Mouse (Mus musculus) embryonic fibroblast, embryonic 13.5 days (primary cell): Measurements from ENCODE around the gene Lta. TPM values are rescaled to one million over a fixed set of nuclear protein-coding genes. Genes with fewer than 3 reads are reported as not detected.
A peak's percentile ranks its signal among the peaks of the same experiment; 100 is the strongest.

Experiments
- H3K27ac ChIP-seq: 2 replicates; pipeline ENCODE4 v1.5.1; 2012; ENCODE audit warnings: low read length, control low read depth, inconsistent platforms; ENCODE audit not compliant: insufficient read depth
- H3K4me1 ChIP-seq: 2 replicates; pipeline ENCODE4 v1.6.1; 2011; ENCODE audit warnings: low read length; ENCODE audit not compliant: control insufficient read depth, insufficient read depth
- H3K4me3 ChIP-seq: 2 replicates; pipeline ENCODE4 v1.5.1; 2011; ENCODE audit warnings: mild to moderate bottlenecking, control low read depth, low read length; ENCODE audit not compliant: insufficient read depth
- CTCF ChIP-seq: IDR thresholded peaks from 2 replicates; pipeline ENCODE4 v1.5.1; 2011; ENCODE audit warnings: mild to moderate bottlenecking, control low read depth, low read length, moderate library complexity, borderline replicate concordance; ENCODE audit not compliant: insufficient read depth
- POLR2A ChIP-seq: IDR thresholded peaks from 2 replicates; pipeline ENCODE4 v1.6.1; 2011; ENCODE audit warnings: low read depth, mild to moderate bottlenecking, control low read depth, low read length, moderate library complexity
- polyA plus RNA-seq: library from polyadenylated mRNA; stranded (reverse); fragments of >200 nt; gene quantifications from 2 replicates; pipeline ENCODE4 v1.2.4, GENCODE M21; 2011; ENCODE audit warnings: low read depth; ENCODE audit not compliant: missing spikeins, insufficient read length

Gene Lta
- polyA plus RNA-seq, 1 experiment = not detected

DNA sequence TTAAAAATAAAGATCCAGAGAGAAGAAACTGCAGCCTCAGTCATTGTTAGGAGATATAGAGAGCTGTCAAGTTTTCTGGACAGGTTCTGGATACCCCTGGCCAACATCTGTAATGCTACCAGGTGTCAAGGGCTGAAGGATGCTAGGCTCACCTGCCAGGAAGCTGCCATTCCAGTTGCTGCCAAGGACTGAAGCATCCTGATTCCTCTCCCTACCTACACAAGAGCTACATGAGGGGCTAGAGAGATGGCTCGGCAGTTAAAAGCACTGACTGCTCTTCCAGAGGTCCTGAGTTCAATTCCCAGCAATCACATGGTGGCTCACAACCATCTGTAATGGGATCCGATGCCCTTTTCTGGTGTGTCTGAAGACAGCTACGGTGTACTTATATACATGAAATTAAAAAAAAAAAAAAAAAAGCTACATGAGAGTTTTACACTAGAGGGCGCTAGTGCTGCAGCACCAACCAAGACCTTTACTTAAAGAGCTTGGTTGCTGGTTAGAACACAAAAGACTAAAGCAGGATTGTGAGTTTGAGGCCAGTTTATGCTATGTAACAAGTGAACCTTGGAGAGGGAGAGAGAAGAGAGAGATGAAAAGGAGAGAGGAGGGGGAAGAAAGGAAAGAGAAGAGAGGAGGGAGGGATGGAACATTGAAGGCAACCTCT is 36.5 kb downstream of the Lta start:
- H3K4me1 ChIP-seq = no peaks in the 10 kb centered on the region
- H3K4me3 ChIP-seq = no peak overlapping the region
- TF ChIP-seq CTCF (no peak), POLR2A (no peak)
- no peak overlapping the region for H3K27ac ChIP-seq

DNA sequence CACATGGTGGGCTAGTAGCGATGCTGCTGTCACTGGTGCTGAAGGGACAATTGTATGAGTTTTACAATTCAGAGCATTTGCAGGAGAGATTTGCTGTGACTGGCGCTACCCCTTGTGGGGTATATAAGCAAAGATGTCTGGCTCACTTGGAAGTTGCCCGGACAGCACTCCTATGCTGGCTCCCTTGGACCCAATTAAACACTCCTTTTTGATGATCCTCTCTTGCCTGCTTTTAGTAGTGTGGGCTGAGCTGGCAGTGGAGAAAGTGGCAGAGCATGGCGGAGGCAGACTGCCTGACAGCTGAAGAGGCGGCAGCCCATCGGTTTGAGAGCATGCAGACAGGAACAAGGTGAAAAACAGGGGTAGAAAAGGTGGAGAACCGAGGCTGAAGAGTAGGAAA is 37.4 kb downstream of the Lta start:
- H3K4me1 ChIP-seq = no peaks in the 10 kb centered on the region
- H3K4me3 ChIP-seq = no peak overlapping the region
- no peak for TF ChIP-seq CTCF
- TF ChIP-seq POLR2A = no peak
- H3K27ac ChIP-seq = no peak overlapping the region

DNA sequence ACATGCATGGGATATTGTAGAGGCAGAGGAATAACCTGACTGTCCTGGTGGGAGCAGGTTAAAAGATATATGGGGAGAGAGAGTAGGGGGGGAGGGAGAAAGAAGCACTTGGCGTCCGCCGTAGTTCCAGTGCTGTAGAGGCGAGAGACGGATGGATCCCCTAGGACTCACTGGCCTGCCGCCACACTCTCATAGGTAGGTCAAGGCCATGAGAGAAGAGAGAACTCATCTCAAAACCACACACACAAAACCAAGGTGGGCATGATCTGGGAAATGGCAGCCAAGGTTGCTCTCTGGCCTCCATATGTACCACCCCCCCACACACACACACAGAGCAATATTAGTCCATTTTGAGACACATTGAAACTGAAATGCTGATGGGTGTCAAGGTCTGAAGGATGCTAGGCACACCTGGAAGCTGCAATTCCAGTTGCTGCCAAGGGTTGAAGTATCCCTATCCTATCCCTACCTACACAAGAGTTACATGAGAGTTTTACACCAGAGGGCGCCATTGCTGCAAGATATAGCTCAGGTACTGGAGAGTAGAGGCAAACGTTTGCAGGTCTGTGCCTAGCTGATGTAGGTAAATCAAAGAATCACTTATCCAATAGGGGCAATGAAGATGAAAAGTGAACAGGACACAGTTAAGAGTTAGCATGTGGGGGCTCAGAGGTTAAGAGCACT is 38.7 kb downstream of the Lta start:
- TF ChIP-seq CTCF (no peak), POLR2A (no peak)
- H3K4me1 ChIP-seq = no peaks in the 10 kb centered on the region
- H3K27ac ChIP-seq = no peak overlapping the region
- no peak overlapping the region for H3K4me3 ChIP-seq

DNA sequence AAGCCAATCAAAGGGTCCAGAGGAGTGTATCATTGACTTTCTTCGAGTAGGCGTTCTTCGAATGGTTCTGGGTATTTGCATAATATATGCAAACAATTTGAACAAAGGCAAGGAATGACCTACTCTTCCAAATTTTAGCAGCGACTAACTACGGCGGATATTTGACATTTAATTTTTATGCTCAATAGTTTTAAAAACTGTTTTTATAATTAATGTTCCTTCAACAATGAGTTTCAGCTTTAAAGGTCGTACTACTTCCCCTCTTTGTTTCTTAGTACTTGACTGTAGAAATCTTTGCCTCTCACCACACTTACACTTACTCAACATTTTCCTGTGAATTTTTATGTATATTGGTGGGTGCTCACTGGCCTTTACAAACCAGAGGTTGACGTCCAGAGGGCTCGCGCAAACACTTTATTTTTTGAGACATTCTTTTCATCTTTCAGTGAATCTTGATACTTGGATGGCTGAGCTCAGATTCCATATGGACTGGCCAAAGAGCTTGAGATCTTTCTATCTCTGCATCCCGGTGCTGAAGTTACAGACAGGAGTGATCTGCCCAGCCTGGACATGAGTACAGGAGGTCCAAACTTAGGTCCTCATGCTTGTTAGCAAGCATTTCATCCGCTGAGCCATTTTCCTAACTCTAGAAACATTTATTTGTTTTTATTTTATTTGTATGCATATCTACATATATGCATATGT is 39.5 kb downstream of the Lta start:
- no peak for TF ChIP-seq CTCF
- Histone ChIP-seq H3K27ac (peak overlapping the region; percentile 96), H3K4me1 (no peaks in the 10 kb centered on the region), H3K4me3 (peak overlapping the region; percentile 44)

DNA sequence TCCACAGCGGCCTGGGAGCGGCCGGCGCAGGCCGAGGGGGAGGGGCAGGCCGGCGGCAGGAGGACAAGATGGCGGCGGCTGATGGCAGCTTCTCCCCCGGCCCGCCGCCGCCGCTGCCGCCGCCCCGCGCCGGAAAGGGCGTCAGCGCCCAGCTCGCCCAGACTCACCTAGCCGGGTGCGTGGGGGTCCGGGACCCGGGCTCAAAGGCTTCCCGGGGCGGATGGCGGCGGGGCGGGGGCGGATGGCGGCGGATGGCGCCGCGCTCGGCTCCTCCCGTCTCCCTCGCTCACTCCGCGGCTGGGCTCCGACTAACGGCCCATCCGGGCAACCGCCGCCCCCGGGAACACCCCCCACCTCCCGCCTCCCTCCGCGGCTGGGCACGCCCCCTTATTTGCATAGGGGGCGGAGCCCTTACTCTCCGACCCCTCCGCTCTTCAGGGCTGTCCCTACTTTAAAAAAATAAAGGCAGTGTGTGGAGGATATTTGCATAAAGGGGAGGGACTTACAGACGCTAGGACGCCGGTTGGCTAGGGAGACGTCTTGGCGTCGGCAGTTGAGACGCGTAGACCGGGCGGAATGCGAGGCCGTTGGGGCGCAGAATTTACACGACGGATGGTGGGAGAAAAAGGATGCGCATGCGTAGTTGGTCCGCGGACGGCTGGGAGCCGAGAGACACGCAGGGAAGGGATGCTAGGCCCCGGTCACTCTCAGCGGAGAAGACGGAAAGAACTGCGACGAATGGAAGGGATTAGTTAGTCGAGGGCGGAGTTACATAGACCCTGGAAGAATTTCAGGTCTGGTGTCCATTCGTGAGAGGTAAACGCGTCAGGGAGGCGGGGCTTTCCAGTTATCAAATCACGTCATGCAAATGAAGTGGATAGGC is 40.3 kb downstream of the Lta start, which contains the start of gene Prrc2a:
Gene Prrc2a, minus strand, starts transcription at position 330 of the 883 bp plus-strand sequence.
- TF ChIP-seq CTCF (no peak), POLR2A (peak; percentile 88)
- Histone ChIP-seq H3K27ac (peak within 1 kb of the TSS; percentile 96), H3K4me3 (peak within 1 kb of the TSS; percentile 100), H3K4me1 (no peaks in the 10 kb centered on the region)

DNA sequence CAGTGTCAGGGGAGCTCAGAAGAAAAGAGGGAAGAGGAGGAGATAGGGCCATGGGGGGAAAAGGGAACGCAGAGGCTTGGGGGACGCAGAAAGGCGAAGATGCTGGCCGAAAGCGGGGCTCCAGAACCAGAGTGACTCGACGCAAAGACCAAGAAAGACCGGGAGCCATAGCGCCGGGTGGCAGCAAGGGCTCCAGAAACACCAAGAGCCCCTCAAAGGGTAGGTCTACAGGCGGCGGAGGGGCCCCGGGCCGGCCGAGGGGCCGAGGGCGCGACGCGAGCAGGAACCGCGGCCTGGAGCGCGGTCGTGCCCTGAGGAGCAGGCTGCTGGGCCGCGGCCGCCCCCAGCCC is 41.0 kb downstream of the Lta start:
- Histone ChIP-seq H3K4me1 (no peaks in the 10 kb centered on the region), H3K27ac (peak overlapping the region; percentile 51)
- TF ChIP-seq CTCF = no peak

DNA sequence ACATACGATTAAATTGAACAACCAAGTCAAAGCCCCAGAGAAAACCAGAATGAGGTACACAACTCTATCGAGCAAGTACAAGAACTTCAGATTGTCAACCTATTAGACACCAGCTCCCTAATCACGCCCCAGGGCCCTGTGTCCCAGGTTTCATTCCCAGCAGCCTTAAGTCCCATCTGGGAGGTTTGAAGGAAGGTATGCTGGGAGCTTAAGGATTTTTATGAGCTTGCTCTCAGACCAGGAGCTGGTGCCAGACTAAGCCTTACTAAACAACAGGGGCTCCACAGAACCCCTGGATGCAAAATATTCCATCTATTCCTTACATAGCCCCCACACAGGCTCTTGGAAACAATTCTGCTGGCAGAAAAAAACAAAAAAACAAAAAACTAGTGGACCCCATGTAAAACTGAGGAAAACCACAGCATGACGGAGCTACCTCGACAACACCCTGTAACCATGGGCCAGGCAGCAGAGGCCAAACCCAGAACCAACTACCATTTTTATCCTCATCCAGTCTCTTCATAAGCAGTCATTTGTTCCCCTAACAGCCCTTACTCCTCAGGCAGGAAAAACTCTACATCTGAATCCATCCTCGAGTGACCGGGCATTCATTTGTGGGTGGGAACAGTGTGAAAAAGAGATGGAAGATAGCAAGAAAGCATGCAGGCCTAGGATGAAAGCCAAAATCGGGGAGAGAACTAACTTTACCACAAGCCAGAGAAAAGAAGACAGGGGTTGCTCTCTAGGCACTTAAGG is 41.6 kb downstream of the Lta start:
- no peaks in the 10 kb centered on the region for H3K4me1 ChIP-seq
- H3K4me3 ChIP-seq = peak overlapping the region; percentile 100
- peak overlapping the region; percentile 51 for H3K27ac ChIP-seq
- TF ChIP-seq POLR2A = no peak
- no peak for TF ChIP-seq CTCF

More for the DNA sequence above, 41.0 kb downstream of the Lta start:
- peak overlapping the region; percentile 100 for H3K4me3 ChIP-seq

DNA sequence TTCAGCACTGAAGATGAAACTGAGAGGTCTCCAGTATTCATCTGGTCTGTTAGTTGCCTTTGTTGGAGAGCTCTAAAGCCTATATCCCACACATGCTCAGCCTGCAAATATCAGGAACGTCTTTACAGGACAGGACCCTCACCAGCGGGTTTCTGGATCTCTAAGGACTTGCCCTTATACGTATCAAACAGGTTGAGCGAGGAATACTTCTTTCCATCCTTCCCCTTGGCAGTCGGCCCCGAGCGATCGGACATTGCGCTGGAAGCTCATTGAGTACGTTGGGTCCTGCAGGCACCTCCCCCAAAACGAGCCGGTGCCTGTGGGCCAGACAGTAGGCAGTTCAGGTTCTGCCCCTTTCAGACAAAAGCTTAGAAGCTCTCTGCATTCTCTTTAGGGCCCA is 42.4 kb downstream of the Lta start:
- Histone ChIP-seq H3K4me1 (no peaks in the 10 kb centered on the region), H3K4me3 (peak overlapping the region; percentile 100), H3K27ac (no peak overlapping the region)
- no peak for TF ChIP-seq CTCF
- no peak for TF ChIP-seq POLR2A

DNA sequence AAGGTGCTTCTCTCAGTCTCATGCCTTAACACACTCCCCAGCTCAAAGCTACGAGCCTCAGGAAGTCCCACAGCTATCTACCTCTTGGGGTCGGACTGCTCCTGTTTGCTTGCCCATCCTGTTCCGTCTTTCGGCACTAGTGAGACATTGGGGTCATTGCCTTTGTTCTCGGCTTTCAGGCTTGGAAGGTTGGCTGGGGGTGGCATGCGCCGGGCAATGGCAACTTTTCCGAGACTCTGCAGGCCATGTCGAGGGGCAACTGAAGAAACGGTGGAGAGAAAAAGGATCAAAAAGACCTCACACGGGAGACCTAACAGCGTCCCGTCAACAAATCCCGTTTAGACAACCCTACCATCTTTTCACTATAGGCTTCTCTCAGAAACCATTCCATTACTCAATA is 43.0 kb downstream of the Lta start:
- TF ChIP-seq POLR2A (no peak), CTCF (no peak)
- Histone ChIP-seq H3K4me3 (peak overlapping the region; percentile 100), H3K27ac (no peak overlapping the region)

More for the DNA sequence above, 43.0 kb downstream of the Lta start:
- no peaks in the 10 kb centered on the region for H3K4me1 ChIP-seq
